Mouse (Mus musculus) stomach, postnatal 0 days (tissue): ENCODE data around the gene Cdkn1a.

Source experiments
- CTCF ChIP-seq: IDR thresholded peaks from 2 replicates; pipeline ENCODE4 v1.5.1; 2016; ENCODE audit warnings: antibody characterized with exemption, low read depth, mild to moderate bottlenecking, moderate library complexity
- EP300 ChIP-seq: optimal IDR thresholded peaks from 2 replicates; pipeline ENCODE3; 2016; ENCODE audit warnings: antibody characterized with exemption

DNA sequence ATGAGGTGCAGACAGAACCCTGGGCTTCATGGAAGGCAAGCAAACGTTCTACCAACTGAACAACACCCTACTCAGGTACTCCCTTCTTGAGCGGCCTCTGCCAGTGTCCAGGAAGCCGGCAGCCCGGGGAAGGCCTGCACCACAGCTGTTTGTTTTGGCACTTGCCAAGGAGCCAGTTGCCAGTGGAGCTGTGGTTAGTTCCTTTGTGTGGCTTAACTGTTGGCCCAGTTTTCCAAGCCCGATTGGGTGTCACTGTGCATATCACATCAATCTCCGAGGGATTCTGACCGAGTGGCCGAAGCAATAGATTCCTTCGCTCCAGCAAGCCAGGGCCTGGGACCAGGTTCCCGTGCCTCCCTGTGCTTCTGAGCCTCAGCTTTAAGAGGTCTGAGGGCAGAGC is 32.8 kb upstream of the Cdkn1a start:
- TF ChIP-seq CTCF: no peak
- no peak for TF ChIP-seq EP300
